Mouse (Mus musculus) retina, embryonic 14.5 days (tissue): ENCODE results near the gene Pacsin1.

Experiments used
- DNase-seq: peaks from one replicate; pipeline ENCODE4 v3.0.0-alpha.2; 2015; ENCODE audit warnings: low spot score

The Pacsin1 gene

GRCm38 (mm10) chr17:27725412-27725811, 70.1 kb downstream of the Pacsin1 start:
- DNase-seq = no peak

DNA sequence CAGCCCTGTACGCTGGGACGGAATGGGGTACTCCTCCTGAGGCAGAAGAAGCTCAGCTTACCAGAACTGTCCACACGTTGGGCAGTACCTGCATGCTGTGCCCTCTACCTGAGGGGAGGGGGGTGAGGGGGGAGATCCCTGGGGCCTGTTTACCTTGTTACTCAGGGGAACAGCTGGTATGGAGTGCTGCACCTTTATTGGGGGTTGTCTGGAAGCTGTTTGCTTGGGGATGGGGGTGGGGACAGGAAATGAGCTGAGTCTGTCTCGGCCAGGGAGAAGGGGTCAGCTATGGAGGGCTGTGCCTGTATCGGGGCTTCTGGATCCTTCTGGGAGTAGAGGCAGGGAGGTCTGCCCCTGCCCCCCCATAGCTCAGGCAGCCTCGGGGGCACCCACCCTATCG, 71.2 kb downstream of the Pacsin1 start:
- DNase-seq = no peak

DNA sequence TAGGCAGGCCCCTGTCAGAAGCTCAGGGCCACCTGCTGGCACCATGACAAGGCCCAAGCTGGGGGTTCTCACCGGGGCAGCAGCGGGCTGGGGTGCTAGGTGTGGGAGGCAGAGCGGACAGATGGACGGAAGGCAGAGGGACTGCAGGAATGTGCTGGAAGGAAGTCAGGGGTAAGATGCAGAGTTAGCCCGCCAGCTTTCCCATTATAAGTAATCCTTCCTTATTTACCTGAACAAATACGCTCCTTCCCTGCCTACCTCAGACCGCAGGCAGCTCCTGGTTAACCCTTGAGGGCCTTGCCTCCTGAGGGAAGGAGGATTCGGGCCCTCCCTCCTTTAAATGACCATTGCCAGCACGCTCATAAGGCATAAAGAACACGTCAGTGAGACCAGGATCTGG, 73.5 kb downstream of the Pacsin1 start, which contains the start of gene Spdef:
Gene Spdef (minus strand): TSS at position 186 of the 400 bp plus-strand sequence.
- no peak for DNase-seq

GRCm38 (mm10) chr17:27732152-27732551, 76.8 kb downstream of the Pacsin1 start:
- DNase-seq = no peak

DNA sequence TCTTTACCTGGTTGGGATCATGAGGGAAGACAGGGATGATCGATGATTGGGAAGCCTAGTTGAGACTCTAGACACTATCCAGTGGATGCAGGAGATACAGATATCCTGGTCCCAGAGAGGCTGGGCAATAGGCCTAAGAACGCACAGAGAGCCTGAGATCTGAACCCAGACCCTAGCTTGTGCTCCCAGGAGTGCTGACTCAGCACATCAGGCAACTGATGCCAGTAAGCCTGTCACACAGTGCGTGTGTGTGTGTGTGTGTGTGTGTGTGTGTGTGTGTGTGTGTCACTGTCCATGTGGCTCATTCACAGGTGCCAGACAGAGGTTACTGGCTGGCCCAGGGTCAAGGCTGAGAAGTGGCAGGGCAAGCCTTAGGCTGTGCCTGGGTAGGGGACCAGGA, 77.4 kb downstream of the Pacsin1 start:
- no peak for DNase-seq

GRCm38 (mm10) chr17:27734344-27735073, 79.2 kb downstream of the Pacsin1 start:
- DNase-seq = no peak

DNA sequence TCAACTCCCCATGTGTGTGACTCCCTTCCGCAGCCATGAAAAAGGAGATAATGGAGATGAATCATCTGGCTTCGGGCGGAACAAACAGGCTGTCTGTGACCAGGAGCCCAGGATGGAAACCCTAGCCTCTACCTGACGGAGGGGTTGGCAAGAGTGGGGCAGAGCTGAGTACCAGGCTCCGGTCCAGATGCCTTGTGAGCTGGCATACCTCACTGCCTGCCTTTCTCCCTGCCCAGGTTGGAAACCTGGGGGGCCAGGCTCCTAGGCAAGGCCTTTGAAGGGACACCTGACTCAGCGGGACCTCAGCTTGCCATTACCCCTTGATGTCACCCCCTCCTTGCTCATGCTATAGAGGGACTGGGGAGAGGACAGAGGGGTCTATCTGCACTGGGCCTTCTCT, 85.7 kb downstream of the Pacsin1 start:
- no peak for DNase-seq

DNA sequence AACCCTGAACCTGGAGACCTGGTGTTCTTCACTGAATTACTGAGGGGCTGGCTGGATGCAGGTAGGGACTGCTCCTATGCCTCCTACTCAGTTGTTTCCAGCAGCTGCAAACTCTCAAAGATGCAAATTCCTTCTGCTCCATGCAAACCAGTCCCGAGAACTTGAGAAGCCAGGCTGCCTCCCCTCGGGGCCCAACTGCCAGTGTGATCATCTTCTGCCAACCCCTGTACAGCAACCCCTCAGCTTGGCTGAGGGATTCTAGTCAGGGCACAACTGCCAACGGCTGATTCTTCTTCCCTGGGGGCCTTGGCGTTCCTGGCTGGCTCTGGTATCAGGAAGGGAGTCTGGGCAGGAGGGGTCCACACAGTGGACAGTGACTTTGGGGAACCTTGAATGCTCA, 91.1 kb downstream of the Pacsin1 start:
- no peak for DNase-seq

DNA sequence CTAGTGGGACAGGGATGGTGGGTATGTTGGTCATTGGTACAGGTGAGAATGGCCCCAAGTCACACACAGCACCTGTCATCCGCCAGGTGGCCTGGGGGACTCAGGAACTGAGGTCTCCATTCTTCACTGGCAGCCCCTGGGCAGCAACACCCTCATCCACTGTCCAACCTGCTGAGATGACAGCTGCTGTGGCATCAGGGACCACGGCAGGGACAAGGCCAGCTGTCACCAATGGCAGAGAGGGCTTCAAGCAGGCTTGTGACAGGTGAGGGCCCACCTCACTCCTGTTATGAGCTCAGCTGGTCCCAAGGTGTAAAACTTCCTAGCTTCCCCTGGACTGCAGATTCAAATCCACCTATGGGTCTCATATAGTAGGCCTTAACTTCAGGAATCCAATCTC, 92.8 kb downstream of the Pacsin1 start:
- no peak for DNase-seq

DNA sequence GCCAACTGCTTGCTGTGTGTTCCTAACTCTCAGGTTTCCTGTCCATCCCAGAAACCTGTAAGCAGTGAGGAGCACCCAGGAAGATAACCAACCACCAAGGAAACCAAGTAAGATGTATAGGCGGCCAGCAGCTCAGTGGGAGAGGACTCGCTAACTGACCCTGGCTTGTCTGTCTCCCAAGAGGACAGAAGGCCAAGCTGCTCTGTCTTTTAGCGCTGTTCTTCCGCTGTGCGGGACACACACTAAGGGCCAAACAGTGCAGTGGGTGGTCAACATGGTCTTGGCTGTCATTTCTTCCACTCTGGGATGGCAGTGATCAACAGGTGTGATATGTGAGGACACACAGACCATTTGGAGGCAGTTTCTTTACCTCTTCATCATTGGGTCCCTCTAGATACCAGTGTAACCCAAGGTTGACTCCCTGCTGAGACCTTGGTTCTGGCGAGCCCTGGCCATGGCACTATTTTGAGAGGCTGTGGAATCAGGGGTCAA, 95.2 kb downstream of the Pacsin1 start:
- DNase-seq = no peak

DNA sequence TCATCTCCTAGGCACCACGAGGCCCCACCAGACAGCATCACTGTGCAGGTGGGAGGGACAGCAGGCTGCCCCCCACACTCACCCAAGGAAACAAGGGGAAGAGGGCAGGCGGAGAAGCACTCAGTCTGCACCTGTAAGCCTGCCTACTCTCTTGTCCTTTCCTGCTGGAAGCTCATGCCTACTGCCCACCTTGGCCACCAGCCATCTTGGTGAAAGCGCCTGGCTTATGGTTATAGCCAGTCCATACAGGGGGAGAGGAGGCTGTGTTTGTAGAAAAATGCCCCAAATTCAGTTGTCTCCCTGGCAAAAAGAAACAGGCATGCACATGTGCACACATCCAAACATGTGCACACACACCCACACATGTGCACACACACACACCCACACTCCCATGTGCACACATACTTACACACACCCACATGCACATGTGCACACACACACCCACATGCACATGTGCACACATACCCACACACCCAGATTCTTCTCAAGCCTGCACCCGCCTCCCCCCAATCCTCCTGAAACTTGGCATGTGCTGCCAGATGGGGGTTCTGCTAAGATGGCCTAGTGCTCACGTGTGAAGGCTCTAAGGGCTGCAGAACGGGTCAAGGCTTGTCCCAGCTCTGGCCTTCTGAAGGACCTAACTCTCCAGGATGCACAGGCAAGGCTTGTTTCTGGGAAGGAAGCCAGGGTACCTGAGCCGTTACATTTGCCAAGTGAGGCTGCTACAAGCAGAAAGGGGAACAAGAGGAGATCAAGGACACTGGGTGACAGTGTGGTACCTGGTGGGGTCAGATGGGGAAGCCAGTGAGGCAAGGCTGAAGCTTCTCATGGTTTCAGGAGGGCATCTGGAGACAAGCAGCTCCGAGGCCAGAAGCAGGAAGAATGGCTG, 96.2 kb downstream of the Pacsin1 start:
- no peak for DNase-seq

- DNase-seq = no peak
Measured at GRCm38 (mm10) chr17:27760169-27760568, 104.9 kb downstream of the Pacsin1 start.
